Mouse (Mus musculus) erythroblast, embryonic 14.5 days (primary cell): ENCODE measurements around the gene Arl15.

ENCODE experiments used
- GATA1 ChIP-seq: IDR thresholded peaks from 2 replicates; pipeline ENCODE4 v1.6.1; 2012; ENCODE audit warnings: low read length, inconsistent platforms, mixed read lengths
- TAL1 ChIP-seq: IDR thresholded peaks from 3 replicates; pipeline ENCODE4 v1.6.1; 2012; ENCODE audit warnings: low read length, inconsistent platforms, mixed read lengths

DNA sequence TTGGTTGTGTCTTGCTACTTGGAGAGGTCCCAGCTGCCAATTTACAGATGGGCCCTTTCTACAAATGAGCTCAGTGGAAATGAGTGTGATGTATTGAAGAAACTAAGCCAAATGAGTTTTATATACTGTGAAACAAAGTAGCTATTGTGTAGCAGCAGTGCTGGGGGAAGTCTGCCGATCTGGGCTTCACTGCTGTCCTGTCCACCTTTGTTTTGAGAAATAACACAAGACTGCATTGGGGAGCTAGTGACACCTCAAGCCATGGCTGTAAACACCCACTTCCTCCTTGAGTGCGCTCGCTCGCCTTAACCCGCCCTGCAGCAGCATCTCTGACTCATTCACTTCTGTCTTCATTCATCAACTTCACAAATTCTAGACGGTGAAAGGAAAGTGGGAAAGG is 189.3 kb downstream of the Arl15 start:
- TF ChIP-seq GATA1: no peak
- TF ChIP-seq TAL1: no peak
